Mouse (Mus musculus) stomach, embryonic 14.5 days (tissue): ENCODE measurements around the gene Fsip1. TPM values are rescaled to one million over a fixed set of nuclear protein-coding genes. Genes with fewer than 3 reads are reported as not detected.

ENCODE experiments used
- ATAC-seq: fragments of 200-750 bp; cut with Nextera tagmentation; 2 replicates; pipeline ENCODE4 v1.8.0; 2017; ENCODE audit warnings: low read depth, moderate TSS enrichment; ENCODE audit not compliant: insufficient number of reproducible peaks, insufficient read depth, low FRiP score
- H3K27ac ChIP-seq: fragments of 300-500 bp; sonication (generic); 2 replicates; pipeline ENCODE4 v1.5.1; 2014; ENCODE audit warnings: mild to moderate bottlenecking, low read length, moderate library complexity, mixed read lengths
- H3K27me3 ChIP-seq: fragments of 300-500 bp; sonication (generic); 2 replicates; pipeline ENCODE4 v1.6.1; 2014; ENCODE audit warnings: low read length, control low read depth, mixed read lengths; ENCODE audit not compliant: control insufficient read depth, insufficient read depth
- H3K36me3 ChIP-seq: fragments of 300-500 bp; sonication (generic); 2 replicates; pipeline ENCODE4 v1.6.1; 2014; ENCODE audit warnings: mild to moderate bottlenecking, control low read depth, low read length, moderate library complexity, mixed read lengths; ENCODE audit not compliant: control insufficient read depth, insufficient read depth
- H3K4me1 ChIP-seq: fragments of 300-500 bp; sonication (generic); 2 replicates; pipeline ENCODE4 v1.6.1; 2014; ENCODE audit warnings: low read length, control low read depth, mixed read lengths; ENCODE audit not compliant: control insufficient read depth, insufficient read depth
- H3K4me2 ChIP-seq: fragments of 300-500 bp; sonication (generic); replicated peaks from 2 replicates; pipeline ENCODE4 v1.6.1; 2014; ENCODE audit warnings: low read depth, low read length, control low read depth
- H3K4me3 ChIP-seq: fragments of 300-500 bp; sonication (generic); 2 replicates; pipeline ENCODE4 v1.5.1; 2014; ENCODE audit warnings: low read depth, low read length, control low read depth
- H3K9ac ChIP-seq: fragments of 300-500 bp; sonication (generic); replicated peaks from 2 replicates; pipeline ENCODE4 v1.6.1; 2014; ENCODE audit warnings: low read depth, mild to moderate bottlenecking, control low read depth, low read length, moderate library complexity, mixed read lengths
- H3K9me3 ChIP-seq: fragments of 300-500 bp; sonication (generic); 2 replicates; pipeline ENCODE4 v1.6.1; 2016; ENCODE audit warnings: low read depth, low read length, control low read depth; ENCODE audit not compliant: control insufficient read depth
- WGBS: fragments of 180-500 bp; shearing (Covaris S2); extraction: QIAGEN DNeasy Blood & Tissue Kit; methylation state at CpG from one replicate; pipeline ENCODE4 v1.1.7; 2014; 5-methylcytosine and 5-hydroxymethylcytosine counted together
- polyA plus RNA-seq: library from polyadenylated mRNA; unstranded; fragments of >200 nt; fragmentation: Nextera tagmentation; extraction: Ambion mirVana; gene quantifications from 2 replicates; pipeline ENCODE4 v1.2.1, GENCODE M21; 2014

The Fsip1 gene
- polyA plus RNA-seq, 1 experiment from 2014 or later: 0.43 TPM

- WGBS: 35% methylated on average over 8 of the region's 8 CpGs
- H3K9ac ChIP-seq: no peak overlapping the region
- no peaks in the 10 kb centered on the region for H3K27me3 ChIP-seq
- no peaks in the 10 kb centered on the region for H3K36me3 ChIP-seq
- no peak overlapping the region for H3K27ac ChIP-seq
- no peaks in the 10 kb centered on the region for H3K4me1 ChIP-seq
- H3K4me3 ChIP-seq: no peak overlapping the region
- no peak overlapping the region for H3K4me2 ChIP-seq
- no peak for ATAC-seq
- no peaks in the 10 kb centered on the region for H3K9me3 ChIP-seq
These were observed 50.7 kb downstream of the Fsip1 start for GRCm38 (mm10) chr2:118205991-118206585.

- ATAC-seq: no peak
- Histone ChIP-seq H3K4me1 (no peaks in the 10 kb centered on the region), H3K4me2 (no peak overlapping the region), H3K36me3 (no peaks in the 10 kb centered on the region), H3K9me3 (no peaks in the 10 kb centered on the region), H3K27me3 (no peaks in the 10 kb centered on the region), H3K4me3 (no peak overlapping the region), H3K9ac (no peak overlapping the region), H3K27ac (no peak overlapping the region)
- WGBS: 64% methylated on average over 4 of the region's 4 CpGs
These were observed 52.1 kb downstream of the Fsip1 start for GRCm38 (mm10) chr2:118204646-118205045.

GRCm38 (mm10) chr2:118203739-118204461 lies 52.9 kb downstream of the Fsip1 start:
- H3K4me3 ChIP-seq: no peak overlapping the region
- 9% methylated on average over 16 of the region's 16 CpGs for WGBS
- H3K9ac ChIP-seq: no peak overlapping the region
- H3K9me3 ChIP-seq: no peaks in the 10 kb centered on the region
- no peak for ATAC-seq
- H3K27ac ChIP-seq: no peak overlapping the region
- no peaks in the 10 kb centered on the region for H3K4me1 ChIP-seq
- H3K36me3 ChIP-seq: no peaks in the 10 kb centered on the region
- no peak overlapping the region; the same call in 1 of the 2 replicates for H3K4me2 ChIP-seq
- no peaks in the 10 kb centered on the region for H3K27me3 ChIP-seq

- H3K4me1 ChIP-seq: no peaks in the 10 kb centered on the region
- no peak overlapping the region for H3K9ac ChIP-seq
- WGBS: 68% methylated on average over 2 of the region's 2 CpGs
- H3K4me2 ChIP-seq: no peak overlapping the region
- no peak overlapping the region for H3K4me3 ChIP-seq
- no peaks in the 10 kb centered on the region for H3K27me3 ChIP-seq
- H3K9me3 ChIP-seq: no peaks in the 10 kb centered on the region
- no peaks in the 10 kb centered on the region for H3K36me3 ChIP-seq
- no peak overlapping the region for H3K27ac ChIP-seq
- ATAC-seq: no peak
These were observed 53.8 kb downstream of the Fsip1 start for GRCm38 (mm10) chr2:118202934-118203333.

- no peak overlapping the region for H3K4me3 ChIP-seq
- H3K4me1 ChIP-seq: no peaks in the 10 kb centered on the region
- no peak overlapping the region for H3K9ac ChIP-seq
- H3K9me3 ChIP-seq: no peaks in the 10 kb centered on the region
- H3K27ac ChIP-seq: no peak overlapping the region
- no peaks in the 10 kb centered on the region for H3K27me3 ChIP-seq
- ATAC-seq: no peak
- no peak overlapping the region for H3K4me2 ChIP-seq
- H3K36me3 ChIP-seq: no peaks in the 10 kb centered on the region
These were observed 54.8 kb downstream of the Fsip1 start for GRCm38 (mm10) chr2:118201983-118202382.

GRCm38 (mm10) chr2:118199867-118200266 lies 56.9 kb downstream of the Fsip1 start:
- H3K4me3 ChIP-seq: no peak overlapping the region
- no peaks in the 10 kb centered on the region for H3K4me1 ChIP-seq
- no peak overlapping the region for H3K27ac ChIP-seq
- no peaks in the 10 kb centered on the region for H3K36me3 ChIP-seq
- ATAC-seq: no peak; the same call in 1 of the 2 replicates
- 9% methylated on average over 5 of the region's 5 CpGs for WGBS
- no peak overlapping the region for H3K9ac ChIP-seq
- no peaks in the 10 kb centered on the region for H3K9me3 ChIP-seq
- H3K4me2 ChIP-seq: no peak overlapping the region
- H3K27me3 ChIP-seq: no peaks in the 10 kb centered on the region

GRCm38 (mm10) chr2:118196966-118197365 lies 59.8 kb downstream of the Fsip1 start:
- Histone ChIP-seq H3K9ac (no peak overlapping the region), H3K4me3 (no peak overlapping the region), H3K27me3 (no peaks in the 10 kb centered on the region), H3K9me3 (no peaks in the 10 kb centered on the region), H3K36me3 (no peaks in the 10 kb centered on the region), H3K4me1 (no peaks in the 10 kb centered on the region), H3K27ac (no peak overlapping the region), H3K4me2 (no peak overlapping the region)
- no peak for ATAC-seq
- 92% methylated on average over 3 of the region's 3 CpGs for WGBS

- ATAC-seq: no peak
- Histone ChIP-seq H3K27ac (no peak overlapping the region), H3K9me3 (no peaks in the 10 kb centered on the region), H3K9ac (no peak overlapping the region), H3K4me2 (no peak overlapping the region), H3K4me1 (no peaks in the 10 kb centered on the region), H3K4me3 (no peak overlapping the region), H3K27me3 (no peaks in the 10 kb centered on the region), H3K36me3 (no peaks in the 10 kb centered on the region)
- 95% methylated on average over 2 of the region's 2 CpGs for WGBS
These were observed 74.6 kb downstream of the Fsip1 start for GRCm38 (mm10) chr2:118182136-118182535.
